Mouse (Mus musculus) lung, adult 2 months (tissue): ENCODE results near the gene Itm2c.

Experiments
- CTCF ChIP-seq: fragments of 200-500 bp; IDR thresholded peaks from 2 replicates; pipeline ENCODE4 v1.5.1; 2011; ENCODE audit warnings: mild to moderate bottlenecking, low read length, control low read depth; ENCODE audit not compliant: insufficient read depth
- POLR2A ChIP-seq: fragments of 200-500 bp; IDR thresholded peaks from 2 replicates; pipeline ENCODE4 v1.6.1; 2011; ENCODE audit warnings: low read depth, mild to moderate bottlenecking, control low read depth, low read length, borderline replicate concordance; ENCODE audit errors: extremely low read depth

GRCm38 (mm10) chr1:85925183-85925582 is 31.1 kb downstream of the Itm2c start:
- TF ChIP-seq CTCF: no peak
- TF ChIP-seq POLR2A: no peak
